Mouse (Mus musculus) mature B cell (primary cell): ENCODE measurements around the gene Slc22a1.

Experiments used
- in situ Hi-C: fragments of 300-500 bp; cut with MboI; formaldehyde crosslinking; loops from 2 replicates; pipeline ENCODE4 v1.14.3; 2019

Slc22a1 gene

GRCm38 (mm10) chr17:12675646-12676045, at the start of gene Slc22a1:
Gene Slc22a1 (minus strand): TSS chr17:12675829.
- in situ Hi-C loops: no loop called here

- in situ Hi-C loops: no loop called here
Measured at GRCm38 (mm10) chr17:12724767-12725744, 49.4 kb upstream of the Slc22a1 start.

- in situ Hi-C loops: no loop called here
Measured at GRCm38 (mm10) chr17:12723986-12724766, 48.5 kb upstream of the Slc22a1 start.

GRCm38 (mm10) chr17:12722622-12723021, 47.0 kb upstream of the Slc22a1 start:
- in situ Hi-C loops: no loop called here

GRCm38 (mm10) chr17:12721118-12721886, 45.7 kb upstream of the Slc22a1 start:
- in situ Hi-C loops: no loop called here

- in situ Hi-C loops: no loop called here
Measured at GRCm38 (mm10) chr17:12718251-12718650, 42.6 kb upstream of the Slc22a1 start.

GRCm38 (mm10) chr17:12717445-12717844, 41.8 kb upstream of the Slc22a1 start:
- in situ Hi-C loops: no loop called here

- in situ Hi-C loops: no loop called here
Measured at GRCm38 (mm10) chr17:12715032-12715431, 39.4 kb upstream of the Slc22a1 start.

- in situ Hi-C loops: no loop called here
Measured at GRCm38 (mm10) chr17:12714080-12714561, 38.5 kb upstream of the Slc22a1 start.

- in situ Hi-C loops: no loop called here
Measured at GRCm38 (mm10) chr17:12712993-12713392, 37.4 kb upstream of the Slc22a1 start.

- in situ Hi-C loops: no loop called here
Measured at GRCm38 (mm10) chr17:12712191-12712590, 36.6 kb upstream of the Slc22a1 start.

- in situ Hi-C loops: no loop called here
Measured at GRCm38 (mm10) chr17:12710976-12711375, 35.3 kb upstream of the Slc22a1 start.

- in situ Hi-C loops: no loop called here
Measured at GRCm38 (mm10) chr17:12710050-12710780, 34.6 kb upstream of the Slc22a1 start.

GRCm38 (mm10) chr17:12708398-12708797, 32.8 kb upstream of the Slc22a1 start:
- in situ Hi-C loops: no loop called here

GRCm38 (mm10) chr17:12706590-12707049, 31.0 kb upstream of the Slc22a1 start:
- in situ Hi-C loops: no loop called here

GRCm38 (mm10) chr17:12702901-12703300, 27.3 kb upstream of the Slc22a1 start:
- in situ Hi-C loops: no loop called here

- in situ Hi-C loops: no loop called here
Measured at GRCm38 (mm10) chr17:12700373-12700772, 24.7 kb upstream of the Slc22a1 start.

- in situ Hi-C loops: loop anchor here (10.0 kb wide), 1 partner anchor 123 kb away; no protein-coding TSS in a partner anchor
Measured at GRCm38 (mm10) chr17:12691899-12692298, 16.3 kb upstream of the Slc22a1 start.

- in situ Hi-C loops: no loop called here
Measured at GRCm38 (mm10) chr17:12689537-12689936, 13.9 kb upstream of the Slc22a1 start.

- in situ Hi-C loops: no loop called here
Measured at GRCm38 (mm10) chr17:12688427-12689110, 12.9 kb upstream of the Slc22a1 start.
